Mouse (Mus musculus) forebrain, embryonic 12.5 days (tissue): ENCODE measurements around the gene Psmb6. TPM values are rescaled to one million over a fixed set of nuclear protein-coding genes. Genes with fewer than 3 reads are reported as not detected.
"Not testable (repeated sequence)": the region's sequence is repeated elsewhere in the genome, so short reads cannot be mapped to it uniquely, and the experiment has no call there.

Source experiments
- ATAC-seq: fragments of 200-750 bp; cut with Nextera tagmentation; 2 replicates; pipeline ENCODE4 v1.8.0; 2017; ENCODE audit warnings: moderate TSS enrichment; ENCODE audit not compliant: low FRiP score
- H3K27ac ChIP-seq: fragments of 300-500 bp; sonication (generic); 2 replicates; pipeline ENCODE4 v1.5.1; 2016; ENCODE audit warnings: mild to moderate bottlenecking
- H3K27me3 ChIP-seq: fragments of 300-500 bp; sonication (generic); 2 replicates; pipeline ENCODE4 v1.6.1; 2016; ENCODE audit warnings: mild to moderate bottlenecking
- H3K36me3 ChIP-seq: fragments of 300-500 bp; sonication (generic); replicated peaks from 2 replicates; pipeline ENCODE4 v1.6.1; 2016; ENCODE audit warnings: mild to moderate bottlenecking
- H3K4me1 ChIP-seq: fragments of 300-500 bp; sonication (generic); 2 replicates; pipeline ENCODE4 v1.6.1; 2016
- H3K4me2 ChIP-seq: fragments of 300-500 bp; sonication (generic); 2 replicates; pipeline ENCODE4 v1.6.1; 2016; ENCODE audit warnings: mild to moderate bottlenecking, moderate library complexity
- H3K4me3 ChIP-seq: fragments of 300-500 bp; sonication (generic); replicated peaks from 2 replicates; pipeline ENCODE4 v1.5.1; 2016; ENCODE audit warnings: mild to moderate bottlenecking
- H3K9ac ChIP-seq: fragments of 300-500 bp; sonication (generic); 2 replicates; pipeline ENCODE4 v1.6.1; 2016; ENCODE audit warnings: mild to moderate bottlenecking
- H3K9me3 ChIP-seq: fragments of 300-500 bp; sonication (generic); 2 replicates; pipeline ENCODE4 v1.6.1; 2016
- WGBS: fragments of 180-500 bp; shearing (Covaris S2); methylation state at CpG from one replicate; pipeline ENCODE4 v1.1.7; 2016; 5-methylcytosine and 5-hydroxymethylcytosine counted together
- polyA plus RNA-seq: library from polyadenylated mRNA; unstranded; fragments of >200 nt; fragmentation: Nextera tagmentation; extraction: Ambion mirVana; gene quantifications from 2 replicates; pipeline ENCODE4 v1.2.1, GENCODE M21; 2016

Gene Psmb6
- polyA plus RNA-seq, 1 experiment from 2014 or later = 788 TPM

- Histone ChIP-seq H3K4me2 (peak within 1 kb of the TSS; percentile 96), H3K36me3 (no peaks in the 10 kb centered on the region), H3K27me3 (no peaks in the 10 kb centered on the region), H3K9ac (peak within 1 kb of the TSS; percentile 82), H3K4me3 (peak within 1 kb of the TSS; percentile 81), H3K4me1 (peaks cover 42% of the 10 kb centered on the region), H3K9me3 (no peaks in the 10 kb centered on the region), H3K27ac (peak within 1 kb of the TSS; percentile 84)
- ATAC-seq = peak; percentile 92
- WGBS = under 1% methylated on average over 53 of the region's 57 CpGs
Measured at GRCm38 (mm10) chr11:70562287-70562994, 37.3 kb downstream of the Psmb6 start, which contains the start of gene Mink1. Gene Mink1 (plus strand): TSS chr11:70562881.

GRCm38 (mm10) chr11:70562995-70563469 is 37.9 kb downstream of the Psmb6 start:
- Histone ChIP-seq H3K36me3 (peaks cover 4% of the 10 kb centered on the region; the same call in 1 of the 2 replicates), H3K9me3 (no peaks in the 10 kb centered on the region), H3K4me1 (peaks cover 42% of the 10 kb centered on the region), H3K9ac (peak overlapping the region; percentile 82), H3K27ac (peak overlapping the region; percentile 84), H3K4me2 (peak overlapping the region; percentile 96), H3K27me3 (no peaks in the 10 kb centered on the region), H3K4me3 (peak overlapping the region; percentile 81)
- peak; percentile 62 for ATAC-seq
- WGBS = 1% methylated on average over 21 of the region's 31 CpGs

- Histone ChIP-seq H3K4me1 (peaks cover 42% of the 10 kb centered on the region), H3K9ac (peak overlapping the region; percentile 82), H3K9me3 (no peaks in the 10 kb centered on the region), H3K4me2 (peak overlapping the region; percentile 96), H3K27me3 (no peaks in the 10 kb centered on the region), H3K27ac (peak overlapping the region; percentile 84; the same call in 1 of the 2 replicates), H3K36me3 (peaks cover 6% of the 10 kb centered on the region; the same call in 1 of the 2 replicates), H3K4me3 (peak overlapping the region; percentile 81)
- no peak for ATAC-seq
- 2% methylated on average over 25 of the region's 25 CpGs for WGBS
Measured at GRCm38 (mm10) chr11:70563470-70564275, 38.5 kb downstream of the Psmb6 start.

GRCm38 (mm10) chr11:70564276-70564873 is 39.2 kb downstream of the Psmb6 start:
- Histone ChIP-seq H3K9me3 (no peaks in the 10 kb centered on the region), H3K4me1 (peaks cover 42% of the 10 kb centered on the region), H3K27ac (no peak overlapping the region), H3K4me2 (peak overlapping the region; percentile 96), H3K36me3 (peaks cover 6% of the 10 kb centered on the region; the same call in 1 of the 2 replicates), H3K9ac (peak overlapping the region; percentile 82), H3K4me3 (peak overlapping the region; percentile 81), H3K27me3 (no peaks in the 10 kb centered on the region)
- ATAC-seq = no peak
- WGBS = 39% methylated on average over 4 of the region's 4 CpGs

- Histone ChIP-seq H3K4me1 (peaks cover 44% of the 10 kb centered on the region), H3K4me3 (no peak overlapping the region), H3K9ac (no peak overlapping the region), H3K27me3 (no peaks in the 10 kb centered on the region), H3K9me3 (no peaks in the 10 kb centered on the region), H3K4me2 (no peak overlapping the region), H3K36me3 (peaks cover 6% of the 10 kb centered on the region; the same call in 1 of the 2 replicates), H3K27ac (no peak overlapping the region)
- 76% methylated on average over 7 of the region's 7 CpGs for WGBS
- no peak for ATAC-seq
Measured at GRCm38 (mm10) chr11:70566586-70566985, 41.4 kb downstream of the Psmb6 start.

- H3K4me2 ChIP-seq, H3K27ac ChIP-seq, H3K36me3 ChIP-seq, H3K9me3 ChIP-seq, H3K27me3 ChIP-seq, H3K4me3 ChIP-seq, H3K9ac ChIP-seq, ATAC-seq: not testable (repeated sequence)
- H3K4me1 ChIP-seq = peaks cover 33% of the 10 kb centered on the region
- WGBS = 96% methylated on average over 1 of the region's 1 CpGs
Measured at GRCm38 (mm10) chr11:70570614-70571013, 45.4 kb downstream of the Psmb6 start.

- ATAC-seq = no peak
- Histone ChIP-seq H3K4me1 (peaks cover 24% of the 10 kb centered on the region), H3K27me3 (no peaks in the 10 kb centered on the region), H3K9ac (no peak overlapping the region), H3K4me2 (no peak overlapping the region), H3K27ac (no peak overlapping the region), H3K4me3 (no peak overlapping the region), H3K9me3 (no peaks in the 10 kb centered on the region), H3K36me3 (peaks cover 6% of the 10 kb centered on the region; the same call in 1 of the 2 replicates)
- WGBS = 87% methylated on average over 1 of the region's 1 CpGs
Measured at GRCm38 (mm10) chr11:70571641-70572040, 46.5 kb downstream of the Psmb6 start.

- Histone ChIP-seq H3K4me2 (no peak overlapping the region), H3K27ac (no peak overlapping the region), H3K27me3 (no peaks in the 10 kb centered on the region), H3K4me3 (no peak overlapping the region), H3K36me3 (peaks cover 6% of the 10 kb centered on the region; the same call in 1 of the 2 replicates), H3K4me1 (peaks cover 27% of the 10 kb centered on the region), H3K9me3 (no peaks in the 10 kb centered on the region), H3K9ac (no peak overlapping the region)
- no peak for ATAC-seq
- WGBS = 79% methylated on average over 5 of the region's 5 CpGs
Measured at GRCm38 (mm10) chr11:70572348-70572902, 47.3 kb downstream of the Psmb6 start.

- peak overlapping the region; percentile 24; the same call in 1 of the 2 replicates for H3K4me2 ChIP-seq
- 40% methylated on average over 6 of the region's 6 CpGs for WGBS
- H3K4me3 ChIP-seq = no peak overlapping the region
- peak overlapping the region; percentile 2; the same call in 1 of the 2 replicates for H3K9ac ChIP-seq
- H3K4me1 ChIP-seq = peaks cover 42% of the 10 kb centered on the region
- H3K9me3 ChIP-seq = no peaks in the 10 kb centered on the region
- H3K27me3 ChIP-seq = no peaks in the 10 kb centered on the region
- no peak for ATAC-seq
- H3K27ac ChIP-seq = peak overlapping the region; percentile 73
- no peaks in the 10 kb centered on the region for H3K36me3 ChIP-seq
Measured at GRCm38 (mm10) chr11:70573872-70574271, 48.7 kb downstream of the Psmb6 start.

GRCm38 (mm10) chr11:70577201-70577600 is 52.0 kb downstream of the Psmb6 start:
- Histone ChIP-seq H3K27me3 (no peaks in the 10 kb centered on the region), H3K36me3 (no peaks in the 10 kb centered on the region), H3K4me1 (peaks cover 54% of the 10 kb centered on the region), H3K9me3 (no peaks in the 10 kb centered on the region), H3K4me2 (no peak overlapping the region), H3K27ac (peak overlapping the region; percentile 25; the same call in 1 of the 2 replicates), H3K9ac (no peak overlapping the region), H3K4me3 (no peak overlapping the region)
- no peak for ATAC-seq
- WGBS = 82% methylated on average over 3 of the region's 3 CpGs
